Mouse (Mus musculus) layer of hippocampus, adult 9-11 months (tissue): Measurements from ENCODE around the gene Cfap161.
A peak's percentile ranks its signal among the peaks of the same experiment; 100 is the strongest.

Experiments
- DNase-seq: peaks from one replicate; pipeline ENCODE4 v3.0.0; 2022

Gene Cfap161

DNA sequence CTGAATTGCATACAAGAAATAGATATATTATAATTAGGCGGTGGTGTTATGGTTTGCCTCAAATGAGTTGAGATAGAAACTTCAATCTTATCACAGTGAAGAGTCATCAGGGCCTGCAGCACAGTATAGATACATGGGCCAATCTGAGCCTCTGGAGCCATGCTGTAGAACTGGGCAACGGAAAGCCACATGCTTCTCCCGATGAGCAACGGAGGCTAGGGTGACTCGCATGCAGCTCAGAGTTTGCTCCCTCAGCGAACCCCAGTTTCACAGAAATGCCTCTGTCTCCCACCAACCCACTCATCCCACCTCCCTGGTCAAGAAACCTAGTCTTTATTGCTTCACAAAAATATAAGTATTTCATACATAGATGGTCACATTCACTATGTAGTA, 6.8 kb upstream of the Cfap161 start:
- no peak for DNase-seq

DNA sequence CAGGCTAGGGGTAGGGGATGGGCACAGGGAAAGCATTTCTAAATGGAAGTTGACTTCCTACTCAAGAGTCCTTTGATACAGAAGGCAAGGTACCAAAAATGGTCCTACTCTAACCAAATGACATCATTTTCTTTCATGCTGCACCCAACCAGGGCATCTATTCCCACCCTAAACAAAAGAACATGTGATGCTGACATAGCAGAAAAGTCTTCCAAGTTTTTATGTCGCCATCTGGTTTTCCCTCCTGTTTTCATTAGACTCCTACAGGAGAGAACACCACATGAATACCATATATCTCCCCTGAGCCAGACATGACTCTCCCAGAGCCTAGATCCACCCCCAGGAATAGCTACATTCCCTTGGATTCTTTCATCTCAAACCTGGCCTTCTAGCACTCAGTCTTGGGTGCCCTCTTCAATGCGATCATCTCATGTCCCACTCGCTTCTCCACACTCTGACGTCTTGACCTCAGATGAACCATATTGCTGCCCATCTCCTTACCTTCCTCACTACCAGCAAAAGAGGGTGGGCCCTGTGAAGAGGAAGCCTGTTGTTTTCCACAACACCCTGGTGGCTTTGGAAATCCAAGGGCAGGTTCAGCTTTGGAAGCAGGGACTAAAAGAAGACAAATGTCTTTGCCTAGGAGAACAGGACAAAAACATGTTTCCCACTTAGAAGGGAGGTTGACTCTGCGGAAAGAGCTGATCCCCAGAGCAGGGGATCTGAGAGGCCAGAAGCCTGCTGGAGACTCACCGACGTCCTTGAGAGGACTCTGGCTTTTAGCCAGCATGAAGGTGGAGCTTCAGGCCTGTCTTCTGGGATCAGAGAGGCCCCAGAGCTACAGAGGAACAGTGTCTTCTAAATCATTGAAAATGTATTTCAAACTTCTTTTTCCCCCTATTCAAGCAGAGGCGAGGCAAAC, 6.1 kb upstream of the Cfap161 start:
- peak; percentile 52 for DNase-seq

DNA sequence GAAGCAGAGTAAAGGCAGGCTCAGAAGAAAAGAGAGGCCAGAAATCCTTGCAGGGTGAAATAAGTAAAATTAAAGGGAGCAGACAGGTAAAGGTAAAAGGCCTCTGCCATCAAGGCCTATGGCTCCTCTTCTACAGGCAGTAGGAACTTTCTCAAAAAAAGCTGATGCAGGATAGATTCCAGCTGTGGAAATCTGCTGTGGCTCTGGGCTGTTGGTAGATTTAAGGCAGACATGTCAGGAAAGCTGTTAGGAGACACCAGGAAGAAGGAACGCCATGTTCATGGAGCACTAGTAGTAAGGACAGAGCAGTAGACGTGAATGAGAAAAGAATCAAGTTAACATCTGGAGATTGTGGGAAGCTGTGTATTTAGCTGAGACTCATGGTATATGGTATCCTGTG, 5.4 kb upstream of the Cfap161 start:
- DNase-seq, result no peak

DNA sequence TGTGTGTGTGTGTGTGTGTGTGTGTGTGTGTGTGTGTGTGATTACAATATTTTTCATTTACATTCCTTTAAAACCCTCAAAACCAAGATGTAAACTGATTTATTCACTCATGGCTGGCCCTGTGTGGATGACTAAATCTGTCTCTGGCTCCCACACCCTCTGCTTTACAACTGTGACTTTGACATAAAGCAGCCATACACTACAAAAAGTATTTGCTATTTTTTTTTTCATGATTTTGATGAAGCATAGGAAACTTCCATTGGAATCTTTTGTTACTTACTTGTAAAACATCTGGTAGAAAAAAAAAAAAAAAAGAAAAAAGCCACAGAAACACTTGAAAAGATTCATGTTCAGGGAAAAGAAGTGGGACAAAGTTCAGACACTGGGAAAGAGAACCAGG, 3.3 kb upstream of the Cfap161 start:
- DNase-seq, result no peak

DNA sequence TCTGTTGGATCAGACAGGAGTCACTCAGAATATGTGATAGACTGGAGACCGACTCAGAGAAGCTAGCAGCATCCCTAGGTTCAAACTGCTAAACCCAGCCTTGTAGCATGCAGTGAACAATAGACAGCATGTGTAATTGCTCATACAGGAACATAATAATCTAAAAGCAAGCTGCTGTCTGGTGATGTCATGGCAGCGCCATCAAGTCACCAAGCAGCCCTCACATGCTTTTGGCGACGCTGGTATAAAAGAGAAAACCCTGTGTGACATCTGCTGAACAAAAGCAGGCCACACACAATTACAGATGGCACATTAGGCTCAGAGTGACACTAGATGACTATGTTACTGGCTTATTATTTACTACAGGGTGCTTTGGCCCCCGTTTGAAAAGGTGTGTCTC, 1.5 kb upstream of the Cfap161 start:
- DNase-seq, result peak; percentile 54

DNA sequence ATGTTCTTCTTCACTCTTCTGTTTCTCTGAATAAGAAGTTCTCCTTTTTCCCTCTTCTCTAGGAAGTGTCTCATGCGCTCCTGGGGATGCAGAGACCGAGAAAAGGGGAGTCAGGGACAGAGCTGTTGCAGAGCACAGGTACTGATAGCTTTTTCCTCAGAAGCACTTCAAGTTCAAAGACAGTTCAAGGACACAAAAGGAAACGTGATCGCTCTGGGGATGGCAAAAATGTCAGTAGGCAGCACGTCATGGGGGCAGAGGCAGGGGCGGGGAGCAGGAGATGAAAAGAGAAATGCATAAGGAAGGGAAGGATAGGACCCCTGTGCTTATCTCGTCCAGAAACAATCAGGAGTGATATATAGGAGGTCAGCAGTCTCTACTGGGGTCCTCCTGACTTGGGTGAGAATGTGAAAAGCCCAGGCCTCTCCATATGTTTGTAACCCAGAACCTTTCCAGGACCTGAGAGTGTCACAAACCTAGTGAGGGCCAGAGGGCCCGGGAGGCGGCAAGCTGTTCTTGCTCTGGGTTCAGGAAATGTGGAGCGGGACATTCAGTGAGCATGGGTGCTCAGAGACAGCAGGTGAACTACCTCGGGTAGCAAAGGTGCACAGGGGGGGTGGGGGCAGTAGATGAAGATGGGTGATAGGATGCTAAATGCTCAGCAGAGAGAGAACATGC, 535 bp downstream of the Cfap161 start:
- DNase-seq, result no peak

DNA sequence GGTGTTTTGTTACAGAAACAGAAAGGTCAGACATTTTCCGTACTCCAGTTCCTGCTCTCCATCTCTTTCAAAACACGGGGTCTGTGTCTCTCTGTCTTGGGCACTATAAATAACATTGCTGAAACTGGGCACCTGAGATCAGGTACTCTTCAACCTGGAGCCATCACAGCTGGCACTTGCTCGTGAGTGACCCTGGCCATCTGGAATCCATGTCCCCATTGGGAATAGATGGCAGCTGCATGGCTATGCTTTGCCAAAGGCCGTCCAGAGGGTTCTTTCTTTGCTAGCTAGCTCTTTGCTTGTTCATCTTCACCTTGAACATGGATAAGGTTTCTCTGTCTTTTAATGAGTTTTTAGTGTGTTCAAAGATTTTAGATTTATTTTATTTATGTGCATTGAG, 13.8 kb downstream of the Cfap161 start:
- DNase-seq, result no peak

DNA sequence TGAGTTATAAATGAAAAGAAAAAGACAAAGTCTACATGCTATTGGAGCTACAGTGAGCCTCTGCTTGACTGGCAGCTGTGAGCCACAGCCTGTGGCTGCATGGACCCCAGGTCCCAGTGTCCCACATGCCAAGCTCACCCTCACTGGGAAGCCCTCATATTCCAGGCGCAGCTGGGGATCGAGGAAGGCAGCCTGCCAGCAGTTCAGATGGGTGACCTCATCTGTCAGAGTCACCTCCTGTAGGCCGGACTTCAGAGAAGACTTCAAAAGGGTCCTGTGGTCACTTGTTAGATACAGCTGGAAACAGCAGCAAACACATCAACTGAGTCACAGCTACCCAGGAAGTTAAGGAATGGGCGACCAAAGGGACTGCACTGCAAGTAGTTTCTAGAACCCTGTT, 14.7 kb downstream of the Cfap161 start:
- DNase-seq, result no peak

DNA sequence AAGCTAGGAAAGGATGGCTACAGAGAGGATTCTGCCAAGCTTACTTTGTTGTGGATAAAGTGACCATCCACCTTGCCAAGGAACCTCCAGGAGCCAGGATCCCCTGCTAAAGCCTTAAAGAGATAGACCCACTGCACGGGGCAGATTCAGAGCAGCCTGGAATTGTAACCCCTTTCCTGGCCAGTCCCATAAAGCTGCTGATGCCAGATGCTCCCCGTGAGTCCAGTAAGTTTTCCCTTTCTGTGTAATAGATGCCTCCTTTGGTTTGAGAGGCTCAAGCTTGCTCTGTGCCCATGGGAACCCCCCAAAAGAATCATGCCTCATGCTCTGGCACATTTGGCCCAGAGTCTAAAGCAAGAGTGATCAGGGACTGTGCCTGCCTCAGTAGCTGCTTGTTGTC, 15.7 kb downstream of the Cfap161 start:
- DNase-seq, result no peak

DNA sequence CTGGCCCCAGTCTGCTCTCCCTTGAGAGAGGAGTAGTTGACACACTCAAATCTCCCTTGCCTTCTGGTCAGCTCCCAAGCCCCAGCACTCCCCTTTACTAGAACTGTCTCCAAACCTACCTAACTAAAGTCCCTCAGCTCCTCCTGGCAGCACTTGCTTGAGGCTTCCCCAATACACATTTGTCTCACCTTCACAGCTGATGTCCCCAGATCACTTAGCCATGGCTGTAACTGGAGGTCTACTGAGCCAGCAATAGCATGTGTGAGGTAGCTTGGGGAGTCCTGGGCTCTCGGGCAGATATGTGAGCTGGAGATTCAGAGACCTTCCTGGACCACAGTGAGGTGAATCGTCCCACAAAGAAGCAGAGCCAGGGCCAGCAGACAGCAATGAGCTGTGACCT, 16.2 kb downstream of the Cfap161 start:
- DNase-seq, result no peak

DNA sequence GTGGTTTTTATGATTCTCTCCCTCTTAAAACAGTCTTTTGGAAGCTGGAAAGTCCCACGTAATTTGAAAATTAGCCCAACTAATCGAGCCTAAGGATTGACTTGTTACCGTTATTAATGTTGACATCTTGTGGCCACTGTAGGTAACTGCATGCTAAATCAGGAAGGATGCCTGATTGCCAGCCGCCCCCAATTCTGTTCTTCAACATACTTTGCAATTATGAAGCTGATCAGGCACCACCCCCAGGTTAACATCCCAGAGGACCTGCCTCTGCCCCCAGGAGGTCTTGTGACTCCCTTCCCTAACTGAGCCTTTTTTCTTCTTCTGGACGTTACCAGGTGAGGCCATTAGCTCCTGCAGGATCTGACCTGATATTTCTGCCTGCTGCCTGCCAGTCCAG, 20.0 kb downstream of the Cfap161 start:
- DNase-seq, result peak; percentile 42

DNA sequence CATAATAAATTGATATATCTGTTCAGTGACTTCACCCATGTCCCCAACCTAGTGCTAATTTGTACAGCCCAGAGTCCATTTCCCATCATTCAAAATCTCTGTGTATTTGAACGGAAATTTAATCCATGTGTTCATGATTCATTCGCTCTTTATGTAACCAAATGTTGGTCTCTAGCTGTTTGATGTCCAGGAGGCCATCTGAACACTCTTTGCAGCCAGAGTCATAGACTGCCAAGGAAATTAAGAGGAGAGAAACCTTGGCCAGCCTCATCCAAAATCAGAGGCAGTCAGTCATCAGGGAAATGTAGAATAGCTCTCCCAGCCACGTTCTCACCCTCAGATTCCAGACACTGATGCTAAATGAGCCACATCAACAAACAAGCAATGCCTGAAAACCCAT, 31.0 kb downstream of the Cfap161 start:
- DNase-seq, result no peak

DNA sequence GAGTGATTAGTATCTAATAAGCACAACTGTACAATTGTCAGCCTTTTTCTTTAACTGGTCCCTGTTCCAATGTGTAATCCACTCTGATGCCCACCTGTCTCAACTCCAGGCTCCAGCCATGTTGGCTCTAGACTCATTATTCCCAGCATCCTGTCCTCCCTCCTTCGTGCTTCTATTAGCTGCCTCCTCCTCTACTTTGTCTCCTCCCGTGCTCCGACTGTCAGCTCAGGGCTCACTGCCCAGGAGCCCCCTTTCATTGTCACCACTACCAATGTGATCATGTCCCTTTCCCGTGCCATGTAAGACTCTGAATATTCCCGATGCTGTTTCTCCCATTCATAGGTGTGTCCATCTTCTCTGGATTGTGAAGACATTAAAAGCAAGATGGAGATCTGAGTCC, 32.3 kb downstream of the Cfap161 start:
- DNase-seq, result no peak

DNA sequence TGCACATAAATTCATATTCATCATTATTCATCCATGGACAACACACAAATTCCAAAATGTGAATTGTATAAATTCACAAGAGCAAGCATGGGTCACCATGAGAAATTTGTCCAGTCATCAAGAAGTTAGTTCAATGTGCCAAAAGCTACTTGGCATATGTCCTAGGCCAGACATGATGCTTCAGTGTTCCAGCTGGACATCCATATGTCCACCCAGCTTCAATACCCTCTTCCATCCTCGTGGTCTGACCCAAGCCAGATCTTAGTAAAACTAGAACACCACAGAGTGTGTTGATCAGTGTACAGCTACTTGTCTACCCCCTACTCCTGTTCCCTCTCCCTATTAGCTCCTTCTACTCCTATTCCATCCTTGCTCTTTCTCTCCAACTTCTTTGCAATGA, 43.6 kb downstream of the Cfap161 start:
- no peak for DNase-seq

DNA sequence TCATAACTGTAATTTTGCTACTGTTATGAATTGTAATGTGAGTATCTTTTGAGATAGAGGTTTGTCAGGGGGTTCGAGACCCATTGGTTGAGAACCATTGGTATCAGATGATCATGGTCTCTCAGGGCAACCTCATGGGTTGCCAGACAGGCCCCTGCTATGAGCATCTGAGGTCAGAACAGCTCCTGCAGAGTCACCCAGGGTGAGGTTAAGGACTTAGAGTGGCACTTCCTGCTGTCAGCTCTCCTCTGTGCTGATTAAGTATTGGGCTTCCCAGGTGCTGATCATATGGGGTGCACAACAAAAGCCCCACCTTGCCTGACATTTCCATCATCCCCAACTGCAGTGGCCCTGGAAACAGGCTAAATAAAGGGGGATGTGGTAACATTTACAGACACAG, 46.3 kb downstream of the Cfap161 start:
- DNase-seq, result no peak

DNA sequence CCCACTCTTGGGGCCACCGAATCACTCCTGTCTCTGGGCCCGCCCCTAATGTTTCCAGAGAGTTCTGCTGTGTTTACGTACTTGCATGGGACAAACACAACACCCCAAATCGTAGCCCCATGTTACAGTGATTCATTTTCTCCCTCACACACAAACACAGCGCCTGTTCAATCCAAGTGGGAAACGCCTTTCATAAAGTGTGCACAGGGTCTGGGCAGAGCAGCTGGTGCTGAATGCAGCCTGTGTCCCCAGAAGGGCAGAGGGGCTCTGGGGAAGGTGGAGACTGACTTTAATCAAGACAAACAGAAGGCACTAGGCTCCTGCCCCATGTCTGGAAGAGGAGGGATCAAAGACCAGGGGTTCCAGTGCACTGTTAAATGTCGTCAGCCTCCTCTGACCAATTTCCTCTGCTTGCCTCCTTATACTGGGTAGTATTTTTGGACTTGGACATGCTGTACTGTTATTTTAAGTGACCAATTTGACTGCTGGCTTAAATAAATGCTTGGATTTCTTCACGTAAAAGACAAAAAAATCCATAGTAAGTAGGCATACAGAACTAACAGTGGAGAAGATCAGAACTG, 48.5 kb downstream of the Cfap161 start:
- no peak for DNase-seq

DNA sequence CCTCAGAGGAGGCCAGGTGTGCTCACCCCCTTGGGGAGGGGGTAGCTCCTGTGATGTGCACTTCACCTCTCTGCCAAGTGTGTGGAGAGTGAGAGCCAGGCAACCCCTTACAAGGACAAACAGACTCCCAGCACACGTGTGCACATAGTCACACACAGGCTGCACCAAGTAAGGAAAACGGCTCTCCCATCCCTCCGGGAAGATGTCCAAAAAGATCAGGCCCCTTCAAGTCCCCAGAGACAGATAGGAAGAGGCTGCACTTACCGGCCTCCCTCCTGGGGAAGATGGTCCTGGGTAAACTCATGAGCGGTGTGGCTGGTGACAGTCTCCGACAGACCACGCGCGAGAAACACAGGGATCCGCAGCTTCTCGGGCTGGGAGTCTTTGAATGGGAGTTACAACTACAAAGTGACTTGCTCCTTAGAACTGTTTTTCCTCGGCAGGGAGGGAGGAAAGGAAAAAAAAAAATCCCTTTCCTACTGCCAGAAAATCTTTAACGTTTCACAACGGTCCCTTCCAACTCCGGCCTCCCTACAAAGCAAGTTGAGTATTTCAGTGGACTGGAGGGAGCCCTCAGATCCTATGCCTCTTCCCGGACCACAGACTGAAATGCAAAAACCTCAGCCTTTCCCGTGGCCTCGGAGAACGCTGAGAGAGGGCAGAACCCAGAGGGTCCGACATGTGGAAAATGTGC, 49.1 kb downstream of the Cfap161 start, which contains the start of gene Il16:
Gene Il16 (minus strand): TSS at position 314 of the 694 bp plus-strand sequence.
- DNase-seq, result no peak

DNA sequence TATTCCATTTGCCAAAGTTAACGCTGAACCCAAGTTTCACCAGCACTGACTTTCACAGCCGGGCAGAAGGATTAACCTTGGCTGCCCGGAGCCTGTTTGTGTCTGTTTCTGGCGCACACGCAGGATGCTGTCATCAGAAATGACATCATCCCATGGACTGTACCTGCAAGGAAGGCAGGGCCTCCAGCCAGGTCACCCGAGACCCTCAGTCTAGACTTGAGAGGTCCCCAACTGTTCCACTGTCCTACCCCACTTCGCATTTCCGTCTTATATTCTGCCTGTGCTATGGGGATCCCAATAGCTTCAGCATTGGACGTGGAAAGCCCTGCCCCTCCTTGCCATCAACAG, 49.6 kb downstream of the Cfap161 start:
- no peak for DNase-seq

DNA sequence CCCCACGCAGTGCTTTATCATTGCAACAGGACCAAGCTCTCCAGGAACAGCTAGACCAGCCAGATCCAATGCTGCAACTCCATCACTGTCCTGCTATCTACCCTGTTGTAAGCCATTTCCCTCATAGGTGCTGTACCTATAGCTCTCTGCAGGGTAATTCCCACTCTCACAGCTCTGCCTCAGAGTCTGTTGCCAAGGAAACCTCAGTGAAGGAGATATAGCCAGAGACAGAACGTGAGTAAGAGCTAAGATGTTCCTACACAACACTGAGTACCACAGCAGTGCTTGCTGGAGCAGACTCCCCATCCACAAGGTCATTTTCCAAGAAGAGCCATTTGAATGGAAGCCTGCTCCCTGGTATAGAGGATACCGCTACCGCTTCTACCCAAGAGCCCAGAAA, 50.4 kb downstream of the Cfap161 start:
- no peak for DNase-seq

DNA sequence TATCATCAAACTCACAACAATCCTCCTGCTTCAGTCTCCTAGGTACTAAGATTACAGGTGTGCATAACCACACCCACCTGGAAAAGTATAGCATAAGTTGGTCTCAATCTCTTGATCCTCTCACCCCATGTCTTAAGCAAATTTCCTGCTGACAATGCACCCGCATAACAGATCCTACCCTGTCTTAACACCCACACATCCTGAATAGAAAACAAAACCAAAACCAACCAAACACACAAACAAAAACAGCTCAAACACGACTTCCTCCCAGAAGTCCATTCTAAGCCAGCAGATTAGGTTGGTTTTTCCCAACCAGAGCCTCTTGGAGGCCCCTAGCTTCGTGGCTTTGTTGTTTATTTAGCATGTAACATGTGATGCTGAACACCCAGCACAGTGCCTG, 52.0 kb downstream of the Cfap161 start:
- no peak for DNase-seq

DNA sequence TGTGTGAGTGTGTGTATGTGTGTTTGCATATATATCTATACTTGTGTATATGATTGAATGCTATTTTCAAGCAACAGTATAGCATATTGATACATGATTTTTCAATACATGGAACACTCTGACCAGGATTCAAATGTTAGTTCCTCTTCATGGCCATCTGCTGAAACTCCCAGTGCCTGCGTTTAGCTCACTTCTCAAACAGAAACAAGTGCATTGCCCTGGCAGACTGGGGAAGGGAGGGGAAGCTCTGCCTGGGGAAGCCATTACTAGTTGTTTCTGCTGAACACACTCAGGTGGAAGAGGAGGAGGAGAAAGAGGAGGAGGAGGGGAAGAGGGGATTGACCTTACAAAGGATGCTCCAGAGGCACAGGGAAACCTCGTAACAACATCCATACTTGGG, 52.7 kb downstream of the Cfap161 start:
- DNase-seq, result no peak

DNA sequence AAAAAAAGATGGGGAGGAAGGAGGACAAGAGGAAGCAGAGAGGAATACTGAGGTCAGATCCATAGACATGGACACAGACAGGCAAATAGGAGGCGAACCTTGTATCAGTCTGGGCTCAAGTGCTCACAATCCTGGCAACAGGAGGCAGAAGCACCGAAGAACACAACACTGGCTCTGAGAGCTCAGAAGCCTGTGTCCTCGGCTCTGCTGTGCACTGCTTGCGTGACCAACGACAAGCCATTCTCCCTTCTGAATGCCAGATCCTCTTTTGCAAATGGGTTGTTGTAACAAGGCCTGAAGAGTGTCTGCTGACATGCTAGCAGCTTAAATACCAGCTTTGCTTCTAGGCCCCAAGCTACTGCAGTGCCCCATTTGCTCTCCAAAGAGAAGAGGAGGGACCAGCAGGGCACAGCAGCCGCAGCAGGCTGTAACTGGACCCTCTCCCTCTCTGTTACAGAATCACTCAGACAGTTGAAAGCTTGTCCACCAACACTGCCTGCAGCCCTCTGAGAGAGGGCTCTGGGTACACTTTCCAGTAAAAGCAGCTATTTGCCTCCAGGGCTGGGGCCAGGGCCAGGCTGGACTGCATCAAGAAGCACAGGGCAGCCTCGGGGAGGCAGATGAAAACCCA, 54.9 kb downstream of the Cfap161 start:
- DNase-seq, result no peak
